Mouse (Mus musculus): ENCODE measurements at regions not wholly inside any gene's neighbourhood (a gene's known extent, or its start where the extent isn't known, plus 50 kb on each side); places are given as distances from the start of the nearest gene placed in this dataset.

DNA sequence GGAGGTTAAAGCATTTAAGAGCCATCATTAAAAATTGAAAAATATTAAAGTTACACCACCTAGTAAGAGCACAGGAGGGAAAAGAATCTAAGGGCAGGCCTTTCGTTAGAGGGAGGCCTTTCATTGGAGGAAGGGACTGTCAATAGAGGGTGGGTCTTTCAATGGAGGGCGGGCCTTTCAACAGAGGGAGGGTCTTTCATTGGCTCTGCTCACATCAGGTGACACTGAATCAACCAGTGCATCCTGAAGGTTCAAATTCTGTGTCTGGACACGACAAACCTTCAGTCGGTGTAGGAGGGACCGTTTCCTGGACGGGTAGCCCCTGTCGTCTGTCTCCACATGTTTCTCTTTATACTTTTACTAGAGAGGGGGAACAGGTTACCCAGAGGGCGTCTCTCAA, 172.5 kb upstream of the Kcnab2 start:
- Histone ChIP-seq H3K27me3 (ENCODE audit: control insufficient read depth, insufficient read depth, low read length) (no peaks in the 10 kb centered on the region), H3K36me3 (replicated peaks; ENCODE audit: control insufficient read depth, insufficient read depth, low read length) (no peaks in the 10 kb centered on the region), H3K9me3 (replicated peaks; ENCODE audit: control insufficient read depth, low read length) (no peaks in the 10 kb centered on the region), H3K4me3 (ENCODE audit: low read depth, low read length) (no peak overlapping the region), H3K27ac (ENCODE audit: low read depth) (no peak overlapping the region), H3K4me2 (ENCODE audit: low read depth, low read length) (no peak overlapping the region), H3K4me1 (ENCODE audit: control insufficient read depth, insufficient read depth) (no peaks in the 10 kb centered on the region), H3K9ac (replicated peaks; ENCODE audit: low read depth, low read length) (no peak overlapping the region)
- TF ChIP-seq EP300 (IDR thresholded peaks at IDR 0.05; ENCODE audit: low read depth) (no peak), CTCF (IDR thresholded peaks at IDR 0.05; ENCODE audit: low read depth) (no peak)
- 81% methylated on average over 8 of the region's 8 CpGs for WGBS
- DNase-seq (ENCODE audit: low spot score) (no peak), ATAC-seq (ENCODE audit: insufficient read depth, low read depth) (no peak)

DNA sequence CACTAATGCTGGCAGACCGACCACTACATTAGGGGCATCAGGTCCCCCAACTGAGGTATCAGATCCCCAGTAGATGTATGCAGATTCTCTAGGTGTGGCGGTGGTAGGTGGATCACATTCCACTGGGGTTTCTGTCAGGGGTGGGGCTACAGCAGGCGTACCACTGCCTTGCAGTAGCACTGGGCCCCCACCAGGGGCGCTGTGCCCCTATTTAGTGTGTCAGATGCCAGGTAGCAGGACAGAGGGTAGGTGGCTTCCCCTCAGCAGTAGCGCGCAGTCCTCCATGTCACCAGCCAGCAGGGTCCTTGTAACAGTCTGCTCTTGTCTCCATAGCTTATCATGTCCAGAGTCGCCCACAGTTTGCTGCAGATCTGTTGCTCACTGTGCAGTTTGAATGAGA, 169.9 kb upstream of the Kcnab2 start:
- no peaks in the 10 kb centered on the region for H3K9me3 ChIP-seq (replicated peaks; ENCODE audit: control insufficient read depth, low read length)
- 42% methylated on average over 7 of the region's 7 CpGs for WGBS
- no peak overlapping the region for H3K4me3 ChIP-seq (ENCODE audit: low read depth, low read length)
- no peak overlapping the region for H3K9ac ChIP-seq (replicated peaks; ENCODE audit: low read depth, low read length)
- H3K4me1 ChIP-seq (ENCODE audit: control insufficient read depth, insufficient read depth): no peaks in the 10 kb centered on the region
- no peak overlapping the region for H3K27ac ChIP-seq (ENCODE audit: low read depth)
- DNase-seq (ENCODE audit: low spot score): no peak
- ATAC-seq (ENCODE audit: insufficient read depth, low read depth): no peak
- H3K36me3 ChIP-seq (replicated peaks; ENCODE audit: control insufficient read depth, insufficient read depth, low read length): no peaks in the 10 kb centered on the region
- TF ChIP-seq EP300 (IDR thresholded peaks at IDR 0.05; ENCODE audit: low read depth): no peak
- peak; percentile 40; the same call in 1 of the 2 replicates for TF ChIP-seq CTCF (IDR thresholded peaks at IDR 0.05; ENCODE audit: low read depth)
- no peak overlapping the region for H3K4me2 ChIP-seq (ENCODE audit: low read depth, low read length)
- no peaks in the 10 kb centered on the region for H3K27me3 ChIP-seq (ENCODE audit: control insufficient read depth, insufficient read depth, low read length)

DNA sequence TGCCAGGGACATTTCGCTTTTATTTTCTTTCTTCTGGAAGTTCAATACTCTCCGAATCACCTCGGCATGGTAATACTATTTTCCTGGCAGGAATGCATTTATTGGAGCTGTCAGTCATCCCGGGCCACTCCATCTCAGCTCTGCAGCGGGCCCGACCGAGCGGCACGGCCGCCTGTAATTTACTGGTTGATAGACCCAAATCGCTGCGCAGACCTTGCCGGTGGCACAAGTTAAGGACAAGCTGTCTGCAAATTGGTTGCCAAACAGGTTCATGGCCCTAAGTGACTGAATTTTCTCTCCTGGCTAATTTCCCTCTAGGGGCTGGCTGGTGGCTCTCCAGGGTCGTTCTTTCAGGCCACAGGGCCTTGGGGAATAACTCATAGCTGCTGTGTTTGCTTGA, 169.4 kb upstream of the Kcnab2 start:
- ATAC-seq (ENCODE audit: insufficient read depth, low read depth) (no peak), DNase-seq (ENCODE audit: low spot score) (no peak)
- Histone ChIP-seq H3K27me3 (ENCODE audit: control insufficient read depth, insufficient read depth, low read length) (no peaks in the 10 kb centered on the region), H3K36me3 (replicated peaks; ENCODE audit: control insufficient read depth, insufficient read depth, low read length) (no peaks in the 10 kb centered on the region), H3K4me3 (ENCODE audit: low read depth, low read length) (no peak overlapping the region), H3K4me1 (ENCODE audit: control insufficient read depth, insufficient read depth) (no peaks in the 10 kb centered on the region), H3K27ac (ENCODE audit: low read depth) (no peak overlapping the region), H3K9me3 (replicated peaks; ENCODE audit: control insufficient read depth, low read length) (no peaks in the 10 kb centered on the region), H3K9ac (replicated peaks; ENCODE audit: low read depth, low read length) (no peak overlapping the region), H3K4me2 (ENCODE audit: low read depth, low read length) (no peak overlapping the region)
- TF ChIP-seq EP300 (IDR thresholded peaks at IDR 0.05; ENCODE audit: low read depth) (no peak), CTCF (IDR thresholded peaks at IDR 0.05; ENCODE audit: low read depth) (no peak)
- 88% methylated on average over 14 of the region's 14 CpGs for WGBS

DNA sequence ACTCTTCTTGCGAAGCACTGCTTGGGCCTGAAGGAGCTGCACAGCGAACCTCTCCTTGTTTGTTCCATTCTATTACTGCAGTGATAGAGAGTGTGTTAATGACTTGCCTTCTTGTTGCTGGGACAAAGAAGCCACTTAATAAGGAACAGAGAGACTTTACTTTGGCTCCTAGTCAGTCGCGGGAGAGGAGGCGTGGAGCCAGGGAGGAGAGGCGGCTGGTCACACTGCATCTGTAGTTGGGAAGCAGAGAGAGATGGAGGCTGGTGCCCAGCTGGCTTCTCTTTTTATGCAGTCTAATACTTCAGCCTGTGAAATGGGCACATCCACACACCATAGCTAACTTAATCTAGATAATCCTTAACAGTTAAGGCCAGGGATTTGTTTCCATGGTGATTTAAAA, 159.4 kb upstream of the Kcnab2 start:
- H3K4me2 ChIP-seq (ENCODE audit: low read depth, low read length): no peak overlapping the region
- ATAC-seq (ENCODE audit: insufficient read depth, low read depth): no peak
- H3K36me3 ChIP-seq (replicated peaks; ENCODE audit: control insufficient read depth, insufficient read depth, low read length): no peaks in the 10 kb centered on the region
- H3K4me1 ChIP-seq (ENCODE audit: control insufficient read depth, insufficient read depth): no peaks in the 10 kb centered on the region
- TF ChIP-seq EP300 (IDR thresholded peaks at IDR 0.05; ENCODE audit: low read depth) (no peak), CTCF (IDR thresholded peaks at IDR 0.05; ENCODE audit: low read depth) (no peak)
- no peak for DNase-seq (ENCODE audit: low spot score)
- WGBS: 58% methylated on average over 6 of the region's 6 CpGs
- no peak overlapping the region for H3K9ac ChIP-seq (replicated peaks; ENCODE audit: low read depth, low read length)
- no peaks in the 10 kb centered on the region for H3K9me3 ChIP-seq (replicated peaks; ENCODE audit: control insufficient read depth, low read length)
- no peaks in the 10 kb centered on the region for H3K27me3 ChIP-seq (ENCODE audit: control insufficient read depth, insufficient read depth, low read length)
- H3K27ac ChIP-seq (ENCODE audit: low read depth): no peak overlapping the region
- H3K4me3 ChIP-seq (ENCODE audit: low read depth, low read length): no peak overlapping the region

DNA sequence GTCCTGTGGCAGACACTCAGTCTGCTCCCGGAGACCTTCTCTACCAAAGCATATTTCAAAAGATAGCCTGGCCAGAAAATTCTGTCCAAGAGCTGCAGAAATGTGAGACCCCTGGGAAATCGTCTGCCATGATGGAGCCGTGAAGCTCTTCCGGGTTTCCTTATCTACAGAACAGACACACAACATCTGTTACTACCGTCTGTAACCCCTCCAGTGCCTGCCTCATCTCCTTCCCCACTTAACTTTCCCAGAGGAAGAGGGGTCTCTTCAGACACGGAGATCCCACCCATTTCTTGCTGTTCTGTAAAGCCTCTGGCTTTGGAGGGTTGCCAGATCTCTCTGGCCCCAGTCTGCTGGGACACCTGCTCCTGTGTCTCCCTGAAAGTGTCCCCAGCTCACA, 156.2 kb upstream of the Kcnab2 start:
- TF ChIP-seq EP300 (IDR thresholded peaks at IDR 0.05; ENCODE audit: low read depth): no peak
- TF ChIP-seq CTCF (IDR thresholded peaks at IDR 0.05; ENCODE audit: low read depth): no peak
- Histone ChIP-seq H3K4me3 (ENCODE audit: low read depth, low read length) (no peak overlapping the region), H3K36me3 (replicated peaks; ENCODE audit: control insufficient read depth, insufficient read depth, low read length) (no peaks in the 10 kb centered on the region), H3K9me3 (replicated peaks; ENCODE audit: control insufficient read depth, low read length) (no peaks in the 10 kb centered on the region), H3K27ac (ENCODE audit: low read depth) (no peak overlapping the region), H3K27me3 (ENCODE audit: control insufficient read depth, insufficient read depth, low read length) (no peaks in the 10 kb centered on the region), H3K4me2 (ENCODE audit: low read depth, low read length) (no peak overlapping the region), H3K9ac (replicated peaks; ENCODE audit: low read depth, low read length) (no peak overlapping the region), H3K4me1 (ENCODE audit: control insufficient read depth, insufficient read depth) (no peaks in the 10 kb centered on the region)
- DNase-seq (ENCODE audit: low spot score) (no peak), ATAC-seq (ENCODE audit: insufficient read depth, low read depth) (no peak)
- WGBS: 19% methylated on average over 6 of the region's 6 CpGs

DNA sequence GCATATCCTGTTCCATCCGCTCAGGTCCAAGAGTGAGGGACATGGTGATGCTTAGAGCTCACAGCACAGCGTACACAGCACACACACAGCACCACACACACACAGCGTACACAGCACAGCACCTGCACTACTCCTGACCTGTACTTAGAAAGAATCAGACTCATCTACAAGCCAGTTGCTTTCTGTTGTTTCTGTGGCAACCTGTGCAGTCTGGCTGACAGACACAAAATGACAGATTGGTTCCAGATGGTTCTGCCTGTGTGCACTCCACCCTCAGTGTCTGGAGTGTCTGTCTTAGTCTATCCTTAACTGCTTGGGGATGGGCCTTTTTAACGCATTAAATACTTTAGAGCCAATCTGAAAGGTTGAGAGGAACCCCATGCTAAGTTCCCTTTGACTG, 150.4 kb upstream of the Kcnab2 start:
- DNase-seq (ENCODE audit: low spot score): no peak
- Histone ChIP-seq H3K4me2 (ENCODE audit: low read depth, low read length) (no peak overlapping the region), H3K27ac (ENCODE audit: low read depth) (no peak overlapping the region), H3K9ac (replicated peaks; ENCODE audit: low read depth, low read length) (no peak overlapping the region), H3K9me3 (replicated peaks; ENCODE audit: control insufficient read depth, low read length) (no peaks in the 10 kb centered on the region), H3K36me3 (replicated peaks; ENCODE audit: control insufficient read depth, insufficient read depth, low read length) (no peaks in the 10 kb centered on the region), H3K27me3 (ENCODE audit: control insufficient read depth, insufficient read depth, low read length) (no peaks in the 10 kb centered on the region), H3K4me1 (ENCODE audit: control insufficient read depth, insufficient read depth) (no peaks in the 10 kb centered on the region), H3K4me3 (ENCODE audit: low read depth, low read length) (no peak overlapping the region)
- WGBS: 73% methylated on average over 4 of the region's 4 CpGs
- TF ChIP-seq CTCF (IDR thresholded peaks at IDR 0.05; ENCODE audit: low read depth) (no peak), EP300 (IDR thresholded peaks at IDR 0.05; ENCODE audit: low read depth) (no peak)
- no peak for ATAC-seq (ENCODE audit: insufficient read depth, low read depth)

Data from heart, postnatal 0 days (tissue).